Mouse (Mus musculus) adrenal gland, adult 18-20 months (tissue): ENCODE data around the gene Cand1. TPM values are rescaled to one million over a fixed set of nuclear protein-coding genes. Genes with fewer than 3 reads are reported as not detected.

Experiments used
- total RNA-seq, 2 experiments: library from RNA; stranded (reverse); gene quantifications; 1 replicate in 1 of 2; 2 replicates in 1 of 2; pipeline ENCODE4 v1.2.3; 2021

Gene Cand1
- total RNA-seq, 2 experiments from 2014 or later = 90.2 to 113 TPM

Other genes with a start within 250 kb of the Cand1 start
- under 1 TPM; 0.29 to 0.30 TPM for gene Grip1, start 213.8 kb upstream of the Cand1 start, total RNA-seq